Mouse (Mus musculus): ENCODE data around the gene Psen2. TPM values are rescaled to one million over a fixed set of nuclear protein-coding genes. Genes with fewer than 3 reads are reported as not detected.

Gene Psen2
- polyA plus RNA-seq, 1 experiment from 2014 or later, result 17.4 TPM

DNA sequence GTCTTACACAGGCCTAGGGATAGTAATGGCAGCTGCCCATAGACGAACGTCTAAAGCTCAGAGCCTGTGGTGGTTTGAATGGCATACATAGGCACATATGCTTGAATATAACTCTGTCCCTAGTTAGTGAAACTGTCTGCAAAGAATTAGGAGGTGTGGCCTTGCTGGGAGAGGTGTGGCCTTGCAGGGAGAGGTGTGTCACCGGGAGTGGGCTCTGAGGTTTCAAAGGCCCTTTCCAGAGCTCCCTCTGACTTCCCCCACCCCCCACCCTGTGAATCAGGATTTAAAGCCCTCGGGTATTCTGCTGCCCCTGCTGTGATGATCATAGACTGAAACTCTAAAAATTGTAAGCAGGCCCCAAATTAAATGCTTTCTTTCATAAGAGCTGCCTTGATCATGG lies 37.8 kb upstream of the Psen2 start:
- Histone ChIP-seq H3K4me1 (ENCODE audit: control insufficient read depth, insufficient read depth, low read length) (peaks cover 6% of the 10 kb centered on the region), H3K9me3 (ENCODE audit: control insufficient read depth, low read depth, low read length) (no peaks in the 10 kb centered on the region), H3K27me3 (ENCODE audit: control insufficient read depth, insufficient read depth, low read length) (no peaks in the 10 kb centered on the region), H3K36me3 (ENCODE audit: control insufficient read depth, insufficient read depth, low read length) (no peaks in the 10 kb centered on the region), H3K4me3 (ENCODE audit: low read depth, low read length) (no peak overlapping the region), H3K4me2 (replicated peaks; ENCODE audit: low read depth, low read length) (no peak overlapping the region), H3K27ac (ENCODE audit: low read length) (no peak overlapping the region), H3K9ac (replicated peaks; ENCODE audit: low read depth, low read length) (no peak overlapping the region)
- WGBS, result 45% methylated on average over 4 of the region's 4 CpGs
- ATAC-seq (ENCODE audit: insufficient number of reproducible peaks, insufficient read depth, low FRiP score, low read depth), result peak; percentile 38; the same call in 1 of the 2 replicates

DNA sequence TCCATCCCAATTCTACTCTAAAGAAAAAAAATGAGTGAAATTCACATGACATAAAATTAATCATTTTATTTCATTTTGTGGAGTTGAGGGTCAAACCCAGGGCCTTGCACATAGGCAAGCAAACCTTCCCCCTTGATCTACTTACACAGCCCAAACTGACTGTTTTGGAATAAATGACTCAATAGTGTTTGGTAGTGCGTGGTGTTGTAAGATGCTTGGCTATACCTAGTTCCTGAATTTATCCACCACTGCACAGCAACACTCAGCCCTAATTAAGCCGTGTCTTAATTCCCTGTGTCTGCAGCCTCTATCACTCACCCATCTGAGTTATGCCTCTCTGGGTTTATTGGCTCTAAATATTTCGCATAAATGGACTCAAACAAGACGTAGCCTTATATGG lies 37.1 kb upstream of the Psen2 start:
- Histone ChIP-seq H3K4me1 (ENCODE audit: control insufficient read depth, insufficient read depth, low read length) (peaks cover 6% of the 10 kb centered on the region), H3K4me2 (replicated peaks; ENCODE audit: low read depth, low read length) (no peak overlapping the region), H3K27ac (ENCODE audit: low read length) (no peak overlapping the region), H3K27me3 (ENCODE audit: control insufficient read depth, insufficient read depth, low read length) (no peaks in the 10 kb centered on the region), H3K4me3 (ENCODE audit: low read depth, low read length) (no peak overlapping the region), H3K36me3 (ENCODE audit: control insufficient read depth, insufficient read depth, low read length) (no peaks in the 10 kb centered on the region), H3K9me3 (ENCODE audit: control insufficient read depth, low read depth, low read length) (no peaks in the 10 kb centered on the region), H3K9ac (replicated peaks; ENCODE audit: low read depth, low read length) (no peak overlapping the region)
- no peak for ATAC-seq (ENCODE audit: insufficient number of reproducible peaks, insufficient read depth, low FRiP score, low read depth)
- WGBS, result 90% methylated on average over 4 of the region's 4 CpGs

DNA sequence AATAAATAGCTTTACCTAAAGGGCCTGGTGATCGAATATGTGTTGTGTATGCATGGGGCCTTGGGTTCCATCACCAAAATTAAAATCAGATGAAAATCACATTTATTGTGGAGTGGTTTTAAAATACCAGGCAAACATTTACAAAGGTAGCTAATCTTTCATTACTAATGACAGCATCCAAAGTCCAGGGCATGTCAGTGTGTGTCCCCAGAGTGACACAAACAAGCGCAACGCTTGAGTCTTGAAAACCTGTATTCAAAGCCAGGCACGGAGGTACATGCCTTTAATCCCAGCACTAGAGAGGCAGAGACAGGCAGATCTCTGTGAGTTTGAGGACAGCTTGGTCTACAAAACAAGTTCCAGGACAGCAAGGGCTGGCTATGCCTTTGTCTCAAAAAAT lies 36.5 kb upstream of the Psen2 start:
- Histone ChIP-seq H3K4me1 (ENCODE audit: control insufficient read depth, insufficient read depth, low read length) (peaks cover 6% of the 10 kb centered on the region), H3K27ac (ENCODE audit: low read length) (no peak overlapping the region), H3K4me2 (replicated peaks; ENCODE audit: low read depth, low read length) (no peak overlapping the region), H3K4me3 (ENCODE audit: low read depth, low read length) (no peak overlapping the region), H3K27me3 (ENCODE audit: control insufficient read depth, insufficient read depth, low read length) (no peaks in the 10 kb centered on the region), H3K9me3 (ENCODE audit: control insufficient read depth, low read depth, low read length) (no peaks in the 10 kb centered on the region), H3K36me3 (ENCODE audit: control insufficient read depth, insufficient read depth, low read length) (no peaks in the 10 kb centered on the region), H3K9ac (replicated peaks; ENCODE audit: low read depth, low read length) (no peak overlapping the region)
- WGBS, result 78% methylated on average over 4 of the region's 4 CpGs
- ATAC-seq (ENCODE audit: insufficient number of reproducible peaks, insufficient read depth, low FRiP score, low read depth), result no peak

DNA sequence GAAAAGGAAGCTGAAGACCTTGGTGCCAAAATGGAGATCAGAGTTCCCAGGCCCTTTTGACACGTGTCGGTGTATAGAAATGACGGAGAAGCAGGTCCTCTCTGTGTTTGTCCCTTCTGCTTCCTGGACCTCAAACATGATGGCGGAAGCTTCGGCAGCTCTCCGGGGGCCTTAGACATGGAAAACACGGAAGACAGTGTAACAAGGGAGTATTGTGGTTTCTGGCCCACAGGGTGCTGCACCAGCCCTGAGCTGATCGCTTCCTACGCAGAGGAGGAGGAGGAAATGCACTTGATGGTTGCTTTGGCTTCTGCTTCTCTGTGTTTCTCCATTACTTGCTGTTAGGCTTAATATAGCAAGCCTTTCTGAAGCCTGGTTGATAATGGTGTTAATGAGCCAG lies 32.9 kb upstream of the Psen2 start:
- 87% methylated on average over 9 of the region's 9 CpGs for WGBS
- no peak for ATAC-seq (ENCODE audit: insufficient number of reproducible peaks, insufficient read depth, low FRiP score, low read depth)
- no peaks in the 10 kb centered on the region; the same call in 1 of the 2 replicates for H3K9me3 ChIP-seq (ENCODE audit: control insufficient read depth, low read depth, low read length)
- H3K27me3 ChIP-seq (ENCODE audit: control insufficient read depth, insufficient read depth, low read length), result no peaks in the 10 kb centered on the region
- H3K9ac ChIP-seq (replicated peaks; ENCODE audit: low read depth, low read length), result no peak overlapping the region
- no peak overlapping the region for H3K27ac ChIP-seq (ENCODE audit: low read length)
- no peaks in the 10 kb centered on the region for H3K36me3 ChIP-seq (ENCODE audit: control insufficient read depth, insufficient read depth, low read length)
- no peak overlapping the region for H3K4me3 ChIP-seq (ENCODE audit: low read depth, low read length)
- no peak overlapping the region for H3K4me2 ChIP-seq (replicated peaks; ENCODE audit: low read depth, low read length)
- H3K4me1 ChIP-seq (ENCODE audit: control insufficient read depth, insufficient read depth, low read length), result no peaks in the 10 kb centered on the region; the same call in 1 of the 2 replicates

DNA sequence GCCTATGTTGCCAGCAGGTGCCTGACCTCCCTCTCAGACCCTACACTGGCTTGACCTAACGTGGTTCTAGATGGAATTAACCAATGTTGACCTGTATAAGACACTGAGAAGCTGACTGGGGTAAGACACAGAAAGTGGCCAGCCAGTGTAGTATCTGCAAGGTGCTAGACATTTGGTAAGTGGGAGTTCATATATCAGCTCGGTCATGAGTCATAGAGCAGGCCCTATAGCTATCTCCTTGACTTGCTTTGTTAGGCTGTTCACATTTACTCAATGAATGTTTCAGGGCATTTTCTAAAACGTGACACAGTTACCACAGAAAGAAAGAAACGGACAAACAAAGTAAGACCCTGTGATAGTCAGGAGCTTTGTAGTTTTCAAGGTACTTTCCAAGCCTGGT lies 27.1 kb upstream of the Psen2 start:
- Histone ChIP-seq H3K27me3 (ENCODE audit: control insufficient read depth, insufficient read depth, low read length) (no peaks in the 10 kb centered on the region), H3K27ac (ENCODE audit: low read length) (no peak overlapping the region), H3K4me1 (ENCODE audit: control insufficient read depth, insufficient read depth, low read length) (peaks cover 22% of the 10 kb centered on the region), H3K4me2 (replicated peaks; ENCODE audit: low read depth, low read length) (no peak overlapping the region), H3K9ac (replicated peaks; ENCODE audit: low read depth, low read length) (no peak overlapping the region), H3K4me3 (ENCODE audit: low read depth, low read length) (no peak overlapping the region), H3K9me3 (ENCODE audit: control insufficient read depth, low read depth, low read length) (no peaks in the 10 kb centered on the region; the same call in 1 of the 2 replicates), H3K36me3 (ENCODE audit: control insufficient read depth, insufficient read depth, low read length) (no peaks in the 10 kb centered on the region)
- WGBS, result 92% methylated on average over 4 of the region's 4 CpGs
- ATAC-seq (ENCODE audit: insufficient number of reproducible peaks, insufficient read depth, low FRiP score, low read depth), result no peak

DNA sequence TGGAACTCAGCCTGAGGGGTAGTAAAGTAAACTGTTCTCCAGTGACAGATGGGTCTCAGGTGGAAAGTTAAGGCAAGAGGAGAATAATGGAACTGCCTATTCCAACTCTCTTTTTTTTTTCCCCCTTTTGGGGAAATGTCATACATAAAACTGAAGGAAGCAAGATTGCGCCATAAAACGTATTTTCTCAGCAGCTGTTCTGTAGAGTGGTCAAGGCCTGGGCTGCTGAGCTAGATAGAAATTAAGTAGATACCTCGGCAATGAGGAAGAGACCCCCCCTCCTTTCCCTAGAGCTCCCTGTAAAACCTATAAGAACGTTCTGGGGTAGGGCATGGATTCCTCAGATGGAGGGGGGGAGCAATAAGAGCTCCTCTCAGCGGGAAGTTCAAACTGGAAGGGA lies 26.6 kb upstream of the Psen2 start:
- Histone ChIP-seq H3K36me3 (ENCODE audit: control insufficient read depth, insufficient read depth, low read length) (no peaks in the 10 kb centered on the region), H3K4me3 (ENCODE audit: low read depth, low read length) (no peak overlapping the region), H3K9ac (replicated peaks; ENCODE audit: low read depth, low read length) (no peak overlapping the region), H3K27ac (ENCODE audit: low read length) (no peak overlapping the region; the same call in 1 of the 2 replicates), H3K9me3 (ENCODE audit: control insufficient read depth, low read depth, low read length) (no peaks in the 10 kb centered on the region; the same call in 1 of the 2 replicates), H3K4me1 (ENCODE audit: control insufficient read depth, insufficient read depth, low read length) (peaks cover 22% of the 10 kb centered on the region), H3K27me3 (ENCODE audit: control insufficient read depth, insufficient read depth, low read length) (no peaks in the 10 kb centered on the region), H3K4me2 (replicated peaks; ENCODE audit: low read depth, low read length) (no peak overlapping the region)
- WGBS, result 46% methylated on average over 5 of the region's 5 CpGs
- ATAC-seq (ENCODE audit: insufficient number of reproducible peaks, insufficient read depth, low FRiP score, low read depth), result no peak

DNA sequence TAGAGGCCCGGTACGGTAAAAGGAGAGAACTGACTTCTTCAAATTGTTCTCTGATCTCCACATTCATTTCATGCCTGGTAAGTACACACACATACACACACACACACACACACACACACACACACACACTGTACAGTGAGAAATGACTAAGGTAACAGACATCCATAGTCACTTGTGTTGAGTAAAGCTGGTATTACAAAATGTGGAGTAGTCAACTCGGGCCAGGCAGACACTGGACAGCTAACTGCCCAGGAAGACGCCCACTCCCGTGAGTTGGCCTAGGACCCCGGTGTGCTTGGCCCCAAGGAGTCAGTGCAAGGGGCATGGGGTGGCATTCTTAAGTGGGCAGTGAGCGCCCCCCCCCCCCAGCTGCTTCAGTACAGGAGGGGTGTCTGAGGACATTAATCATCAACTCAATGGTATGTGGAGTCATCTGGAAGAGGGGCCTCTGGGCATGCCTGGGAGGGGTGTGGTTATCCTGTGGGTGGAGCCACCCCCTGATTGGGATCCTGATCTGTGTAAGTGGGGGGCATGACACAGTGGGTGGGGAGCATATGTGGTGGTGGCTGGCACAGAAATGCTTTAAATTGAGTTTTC lies 25.7 kb upstream of the Psen2 start:
- no peaks in the 10 kb centered on the region for H3K36me3 ChIP-seq (ENCODE audit: control insufficient read depth, insufficient read depth, low read length)
- H3K27me3 ChIP-seq (ENCODE audit: control insufficient read depth, insufficient read depth, low read length), result no peaks in the 10 kb centered on the region
- no peaks in the 10 kb centered on the region for H3K9me3 ChIP-seq (ENCODE audit: control insufficient read depth, low read depth, low read length)
- H3K4me1 ChIP-seq (ENCODE audit: control insufficient read depth, insufficient read depth, low read length), result peaks cover 28% of the 10 kb centered on the region
- H3K4me2 ChIP-seq (replicated peaks; ENCODE audit: low read depth, low read length), result no peak overlapping the region
- H3K9ac ChIP-seq (replicated peaks; ENCODE audit: low read depth, low read length), result no peak overlapping the region
- no peak overlapping the region for H3K4me3 ChIP-seq (ENCODE audit: low read depth, low read length)
- 66% methylated on average over 7 of the region's 7 CpGs for WGBS
- peak overlapping the region; percentile 11; the same call in 1 of the 2 replicates for H3K27ac ChIP-seq (ENCODE audit: low read length)
- ATAC-seq (ENCODE audit: insufficient number of reproducible peaks, insufficient read depth, low FRiP score, low read depth), result no peak

DNA sequence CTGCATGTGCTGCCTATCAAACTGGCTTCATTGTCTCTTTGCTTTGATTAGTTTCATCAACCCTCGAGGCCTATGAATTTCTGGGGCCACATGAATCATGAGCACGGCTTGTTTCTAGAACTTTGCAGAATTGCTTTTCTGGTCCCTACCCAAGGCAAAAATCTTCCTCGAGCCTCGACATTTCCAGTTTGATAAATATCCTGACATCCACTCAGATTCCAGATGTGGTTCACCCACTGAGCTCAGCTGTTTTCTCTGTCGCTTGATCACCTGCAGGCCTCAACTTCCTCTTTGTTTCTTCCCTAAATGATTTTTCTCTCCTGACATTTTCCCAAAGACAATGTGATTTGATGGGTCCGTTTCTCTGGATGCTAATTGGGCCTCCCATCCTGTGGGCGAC lies 25.0 kb upstream of the Psen2 start:
- no peak overlapping the region for H3K4me2 ChIP-seq (replicated peaks; ENCODE audit: low read depth, low read length)
- H3K27me3 ChIP-seq (ENCODE audit: control insufficient read depth, insufficient read depth, low read length), result no peaks in the 10 kb centered on the region
- ATAC-seq (ENCODE audit: insufficient number of reproducible peaks, insufficient read depth, low FRiP score, low read depth), result no peak
- H3K4me3 ChIP-seq (ENCODE audit: low read depth, low read length), result no peak overlapping the region
- H3K36me3 ChIP-seq (ENCODE audit: control insufficient read depth, insufficient read depth, low read length), result no peaks in the 10 kb centered on the region
- H3K27ac ChIP-seq (ENCODE audit: low read length), result no peak overlapping the region
- H3K9ac ChIP-seq (replicated peaks; ENCODE audit: low read depth, low read length), result no peak overlapping the region
- H3K9me3 ChIP-seq (ENCODE audit: control insufficient read depth, low read depth, low read length), result no peaks in the 10 kb centered on the region
- H3K4me1 ChIP-seq (ENCODE audit: control insufficient read depth, insufficient read depth, low read length), result peaks cover 33% of the 10 kb centered on the region
- WGBS, result 64% methylated on average over 7 of the region's 7 CpGs
